Mouse (Mus musculus): Measurements from ENCODE around the gene Prpf4. TPM values are rescaled to one million over a fixed set of nuclear protein-coding genes. Genes with fewer than 3 reads are reported as not detected.

The Prpf4 gene
- polyA plus RNA-seq, 1 experiment from 2014 or later = 18.7 TPM

DNA sequence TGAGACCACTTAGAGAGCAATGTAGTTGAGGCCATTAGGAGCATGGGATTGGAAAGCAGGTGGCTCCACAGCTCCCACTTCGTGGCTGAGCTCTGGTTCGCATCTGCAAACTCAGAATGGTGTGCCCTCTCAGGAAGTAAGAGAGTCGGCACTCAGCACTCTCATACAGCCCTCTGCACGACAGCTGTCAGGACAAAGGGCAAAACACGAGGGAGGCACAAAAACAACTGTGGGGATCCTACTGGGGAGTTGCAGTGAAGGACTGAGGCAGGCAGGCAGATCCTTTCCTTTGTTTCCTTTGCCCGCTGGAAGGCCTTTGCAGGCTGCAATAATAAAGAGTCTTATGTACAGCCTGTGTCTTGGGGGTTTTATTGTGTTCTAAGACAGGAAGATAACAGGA is 15.1 kb upstream of the Prpf4 start:
- no peaks in the 10 kb centered on the region for H3K27me3 ChIP-seq (replicated peaks)
- H3K4me2 ChIP-seq (replicated peaks) = no peak overlapping the region
- no peak overlapping the region for H3K4me3 ChIP-seq (replicated peaks)
- H3K27ac ChIP-seq = no peak overlapping the region
- no peaks in the 10 kb centered on the region for H3K4me1 ChIP-seq (replicated peaks)
- 67% methylated on average over 6 of the region's 6 CpGs for WGBS
- peak; percentile 7; the same call in 1 of the 2 replicates for ATAC-seq
- H3K36me3 ChIP-seq = peaks cover 24% of the 10 kb centered on the region
- no peak overlapping the region for H3K9ac ChIP-seq
- no peaks in the 10 kb centered on the region for H3K9me3 ChIP-seq

DNA sequence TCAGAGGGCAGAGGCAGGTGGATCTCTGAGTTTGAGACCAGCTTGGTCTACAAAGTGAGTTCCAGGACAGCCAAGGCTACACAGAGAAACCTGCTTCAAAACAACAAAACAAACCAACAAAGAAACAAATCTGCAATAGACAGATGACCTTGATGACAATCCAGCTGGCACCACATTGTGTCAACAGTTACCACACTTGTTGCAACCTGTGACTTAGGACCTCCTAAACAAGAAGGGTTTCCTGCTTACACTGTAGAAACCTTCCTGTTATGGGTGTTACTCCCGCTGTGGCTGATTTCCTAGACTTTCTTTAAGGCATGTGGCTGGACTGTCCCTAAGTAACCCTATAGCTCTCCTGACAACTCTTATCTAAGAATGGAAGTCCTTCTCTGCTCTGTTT is 12.8 kb upstream of the Prpf4 start:
- Histone ChIP-seq H3K36me3 (peaks cover 20% of the 10 kb centered on the region), H3K9me3 (no peaks in the 10 kb centered on the region), H3K4me1 (replicated peaks) (no peaks in the 10 kb centered on the region), H3K4me2 (replicated peaks) (no peak overlapping the region), H3K27ac (no peak overlapping the region), H3K9ac (no peak overlapping the region), H3K27me3 (replicated peaks) (no peaks in the 10 kb centered on the region), H3K4me3 (replicated peaks) (no peak overlapping the region)
- ATAC-seq = no peak
- 89% methylated on average over 1 of the region's 1 CpGs for WGBS

DNA sequence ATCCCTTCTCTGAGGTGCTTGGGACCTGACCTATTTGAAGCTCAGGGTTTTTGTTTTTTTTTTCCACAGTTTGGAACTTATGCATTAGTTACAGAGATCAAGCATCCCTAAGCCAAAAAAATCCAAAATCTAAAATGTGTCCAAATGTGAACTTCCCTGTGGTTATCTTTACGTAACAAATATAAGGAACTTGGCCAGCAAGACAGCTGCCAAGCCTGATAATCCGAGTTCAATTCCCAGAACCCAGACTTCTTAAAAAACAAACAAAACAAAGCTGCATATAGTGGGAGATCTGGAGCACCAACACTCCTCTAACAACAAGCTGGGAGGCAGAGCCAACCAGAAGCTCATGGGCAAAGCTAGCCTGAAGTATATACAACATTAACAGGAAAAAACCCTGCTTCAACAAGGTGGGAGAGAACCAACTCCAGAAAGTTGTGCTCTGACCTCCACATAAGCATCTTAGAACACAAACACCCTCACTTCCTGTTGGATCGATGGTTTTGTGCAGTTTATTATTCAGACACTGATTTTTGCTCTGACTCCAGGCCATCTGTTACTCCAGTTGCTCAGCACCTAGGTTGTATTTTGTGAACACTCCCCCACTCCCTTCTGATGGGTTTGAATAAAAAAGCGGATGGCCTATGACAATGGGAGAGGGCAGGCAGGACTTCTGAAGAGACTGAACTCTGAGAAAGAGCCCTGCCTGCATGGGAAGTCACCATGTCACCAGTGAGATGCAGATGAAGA is 10.8 kb upstream of the Prpf4 start:
- H3K9me3 ChIP-seq = no peaks in the 10 kb centered on the region
- 88% methylated on average over 4 of the region's 4 CpGs for WGBS
- no peak overlapping the region for H3K4me3 ChIP-seq (replicated peaks)
- no peaks in the 10 kb centered on the region for H3K4me1 ChIP-seq (replicated peaks)
- H3K27ac ChIP-seq = no peak overlapping the region
- H3K9ac ChIP-seq = no peak overlapping the region
- no peaks in the 10 kb centered on the region for H3K27me3 ChIP-seq (replicated peaks)
- H3K36me3 ChIP-seq = peaks cover 28% of the 10 kb centered on the region
- no peak for ATAC-seq
- H3K4me2 ChIP-seq (replicated peaks) = no peak overlapping the region

DNA sequence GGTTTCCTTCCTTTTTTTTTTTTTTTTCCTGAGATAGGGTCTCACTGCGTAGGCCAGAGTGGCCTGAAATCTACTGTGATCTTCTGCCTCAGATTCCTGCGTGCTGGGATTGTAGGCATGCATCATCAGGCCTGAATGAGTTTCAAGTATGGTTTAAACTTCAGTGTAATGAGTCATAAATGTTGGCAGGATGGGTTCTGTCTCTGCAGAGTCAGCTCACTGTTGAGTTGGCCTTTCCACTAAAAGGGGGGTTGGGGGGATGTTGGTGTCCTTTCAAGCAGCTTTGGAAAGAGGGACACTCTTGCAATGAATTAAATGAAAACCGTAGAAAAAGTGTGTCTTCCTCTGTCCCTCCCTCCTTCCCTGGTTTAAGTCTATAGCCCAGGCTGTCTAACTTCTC is 9.6 kb upstream of the Prpf4 start:
- WGBS = 86% methylated on average over 3 of the region's 3 CpGs
- H3K4me1 ChIP-seq (replicated peaks) = no peaks in the 10 kb centered on the region
- no peak for ATAC-seq
- H3K9me3 ChIP-seq = no peaks in the 10 kb centered on the region
- no peaks in the 10 kb centered on the region for H3K27me3 ChIP-seq (replicated peaks)
- no peak overlapping the region for H3K4me3 ChIP-seq (replicated peaks)
- no peak overlapping the region for H3K4me2 ChIP-seq (replicated peaks)
- H3K36me3 ChIP-seq = peaks cover 30% of the 10 kb centered on the region
- H3K27ac ChIP-seq = no peak overlapping the region
- H3K9ac ChIP-seq = no peak overlapping the region

DNA sequence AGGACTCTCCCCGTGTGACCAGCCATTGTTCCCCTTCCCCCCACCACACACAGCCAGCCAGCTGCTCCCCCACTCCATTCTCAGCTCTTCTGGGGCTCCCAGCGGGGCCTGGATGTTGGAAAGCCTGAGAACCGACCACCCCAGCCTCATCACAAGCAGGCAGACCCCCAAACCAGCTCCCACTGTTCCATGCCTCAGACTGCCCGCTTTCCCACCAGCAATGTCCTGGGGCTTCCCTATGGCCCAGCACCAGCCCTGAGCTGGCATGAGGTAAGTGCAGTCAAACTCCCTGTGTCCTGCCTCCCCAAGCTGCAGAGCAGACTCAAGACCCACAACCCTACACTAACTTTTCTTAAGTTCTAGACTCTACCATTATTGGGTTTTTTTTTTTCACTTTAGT is 2.5 kb upstream of the Prpf4 start:
- Histone ChIP-seq H3K36me3 (peaks cover 10% of the 10 kb centered on the region), H3K9me3 (no peaks in the 10 kb centered on the region), H3K4me1 (replicated peaks) (peaks cover 15% of the 10 kb centered on the region), H3K4me3 (replicated peaks) (no peak overlapping the region), H3K27ac (no peak overlapping the region), H3K4me2 (replicated peaks) (no peak overlapping the region), H3K27me3 (replicated peaks) (no peaks in the 10 kb centered on the region), H3K9ac (no peak overlapping the region)
- 77% methylated on average over 4 of the region's 4 CpGs for WGBS
- ATAC-seq = no peak

DNA sequence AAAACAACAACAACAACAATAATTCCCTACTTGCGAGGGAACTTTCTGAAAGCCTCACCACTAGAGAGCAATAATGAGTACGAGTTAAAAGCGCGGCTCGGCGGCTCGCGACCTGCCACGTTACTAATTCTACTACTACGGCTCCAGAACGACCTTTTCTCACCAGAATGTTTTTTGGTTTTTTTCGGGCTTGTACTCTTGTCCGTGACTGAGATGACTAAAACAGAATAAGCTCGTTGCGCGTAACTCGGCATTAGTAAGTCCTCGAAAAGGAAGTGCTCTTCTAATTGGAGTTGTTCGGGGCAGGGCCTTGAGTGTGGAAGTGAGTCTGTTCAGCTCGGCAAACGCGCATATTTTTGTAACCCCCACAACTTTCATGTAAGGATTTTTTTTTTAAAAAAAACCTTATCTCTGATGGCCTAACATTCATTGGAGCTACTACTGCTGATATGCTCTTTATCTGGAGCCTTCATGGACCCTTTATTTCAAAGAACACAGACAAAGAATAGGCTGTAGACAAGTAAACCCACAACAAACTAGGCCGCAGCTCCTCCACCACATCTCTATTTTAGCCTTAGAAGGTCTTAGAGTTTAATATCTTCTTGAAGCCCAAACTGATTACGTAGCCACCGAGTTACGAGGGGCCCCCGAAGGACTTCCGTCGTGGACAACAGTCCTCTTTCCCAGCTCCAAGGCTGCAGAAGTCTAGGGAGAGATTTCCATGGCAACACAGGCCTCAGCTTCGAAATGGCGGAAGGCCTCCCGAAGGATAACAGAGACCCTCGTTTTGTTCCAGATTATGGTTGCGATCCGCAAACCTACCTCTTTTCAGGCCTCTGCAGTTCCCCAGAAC is 641 bp upstream of the Prpf4 start:
- Histone ChIP-seq H3K36me3 (peaks cover 15% of the 10 kb centered on the region), H3K9me3 (no peaks in the 10 kb centered on the region), H3K27me3 (replicated peaks) (no peaks in the 10 kb centered on the region), H3K9ac (peak overlapping the region; percentile 61), H3K4me3 (replicated peaks) (peak overlapping the region; percentile 74), H3K4me1 (replicated peaks) (peaks cover 15% of the 10 kb centered on the region), H3K4me2 (replicated peaks) (peak overlapping the region; percentile 48), H3K27ac (peak overlapping the region; percentile 76)
- under 1% methylated on average over 35 of the region's 35 CpGs for WGBS
- peak; percentile 71 for ATAC-seq

DNA sequence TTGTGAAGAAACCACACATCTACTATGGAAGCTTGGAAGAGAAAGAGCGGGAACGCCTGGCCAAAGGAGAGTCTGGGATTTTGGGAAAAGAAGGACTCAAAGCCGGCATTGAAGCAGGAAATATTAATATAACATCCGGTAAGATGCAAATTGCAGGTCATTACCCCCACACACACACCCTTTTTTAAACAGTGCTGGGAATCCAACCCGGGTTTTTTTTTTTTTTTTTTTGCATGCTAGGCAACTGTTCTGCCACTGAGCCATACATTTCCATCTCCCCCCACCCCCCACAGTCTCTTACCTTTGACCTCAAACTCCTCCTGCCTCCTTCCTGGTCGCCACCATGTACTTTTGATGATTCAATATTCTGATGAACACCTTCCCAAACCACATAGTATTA is 1.0 kb downstream of the Prpf4 start:
- 0 out of 2 replicates have a peak overlapping the region, but pooled peaks have one; percentile 81 for H3K27ac ChIP-seq
- H3K4me3 ChIP-seq (replicated peaks) = peak overlapping the region; percentile 74
- no peaks in the 10 kb centered on the region for H3K9me3 ChIP-seq
- H3K4me2 ChIP-seq (replicated peaks) = peak overlapping the region; percentile 73
- WGBS = 28% methylated on average over 6 of the region's 6 CpGs
- H3K4me1 ChIP-seq (replicated peaks) = peaks cover 15% of the 10 kb centered on the region
- peak overlapping the region; percentile 87 for H3K9ac ChIP-seq
- no peaks in the 10 kb centered on the region for H3K27me3 ChIP-seq (replicated peaks)
- no peak for ATAC-seq
- peaks cover 25% of the 10 kb centered on the region for H3K36me3 ChIP-seq

DNA sequence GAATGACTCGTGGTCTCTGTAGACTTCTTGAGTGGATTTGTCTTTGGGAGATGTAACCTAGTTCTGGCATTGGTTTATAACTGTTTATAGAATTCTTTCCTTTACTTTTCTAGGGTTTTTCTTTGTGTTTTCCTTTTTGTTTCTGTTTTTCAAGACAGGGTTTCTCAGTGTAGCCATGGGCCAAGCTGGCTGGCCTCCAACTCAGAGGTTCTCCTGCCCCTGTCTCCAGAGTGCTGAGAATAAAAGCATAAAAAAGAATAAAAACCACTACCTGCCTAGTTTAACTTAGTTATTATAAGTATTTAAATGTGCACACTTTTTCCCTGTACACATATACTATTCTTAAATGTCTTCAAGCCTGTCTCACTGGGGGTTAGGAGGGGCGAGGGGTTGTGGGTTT is 1.7 kb downstream of the Prpf4 start:
- H3K9me3 ChIP-seq = no peaks in the 10 kb centered on the region
- H3K27ac ChIP-seq = no peak overlapping the region
- ATAC-seq = no peak
- H3K4me1 ChIP-seq (replicated peaks) = peaks cover 15% of the 10 kb centered on the region
- 86% methylated on average over 2 of the region's 2 CpGs for WGBS
- no peaks in the 10 kb centered on the region for H3K27me3 ChIP-seq (replicated peaks)
- peak overlapping the region; percentile 73; the same call in 1 of the 2 replicates for H3K4me2 ChIP-seq (replicated peaks)
- H3K36me3 ChIP-seq = peaks cover 32% of the 10 kb centered on the region
- 0 out of 2 replicates have a peak overlapping the region, but pooled peaks have one; percentile 74 for H3K4me3 ChIP-seq (replicated peaks)
- H3K9ac ChIP-seq = no peak overlapping the region

DNA sequence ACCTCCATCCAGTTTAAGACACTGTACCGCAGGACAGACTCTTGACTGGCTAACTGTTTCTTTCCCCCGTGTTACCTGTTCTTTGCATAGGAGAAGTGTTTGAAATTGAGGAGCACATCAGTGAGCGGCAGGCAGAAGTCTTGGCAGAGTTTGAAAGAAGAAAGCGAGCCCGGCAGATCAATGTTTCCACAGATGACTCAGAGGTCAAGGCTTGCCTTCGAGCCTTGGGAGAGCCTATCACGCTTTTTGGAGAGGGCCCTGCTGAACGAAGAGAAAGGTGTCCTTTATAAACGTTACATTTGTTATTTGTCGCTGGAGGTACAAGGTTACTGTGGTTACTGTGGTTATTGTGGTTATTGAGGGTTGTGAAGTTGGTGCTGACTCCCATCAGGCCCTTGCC is 3.0 kb downstream of the Prpf4 start:
- no peak overlapping the region for H3K27ac ChIP-seq
- H3K4me3 ChIP-seq (replicated peaks) = no peak overlapping the region
- H3K4me2 ChIP-seq (replicated peaks) = no peak overlapping the region
- H3K27me3 ChIP-seq (replicated peaks) = no peaks in the 10 kb centered on the region
- no peaks in the 10 kb centered on the region for H3K9me3 ChIP-seq
- WGBS = 90% methylated on average over 10 of the region's 10 CpGs
- H3K9ac ChIP-seq = no peak overlapping the region
- peaks cover 41% of the 10 kb centered on the region for H3K36me3 ChIP-seq
- 0 out of 2 replicates have a peak, but pooled peaks cover 9% of the 10 kb centered on the region for H3K4me1 ChIP-seq (replicated peaks)
- no peak for ATAC-seq

DNA sequence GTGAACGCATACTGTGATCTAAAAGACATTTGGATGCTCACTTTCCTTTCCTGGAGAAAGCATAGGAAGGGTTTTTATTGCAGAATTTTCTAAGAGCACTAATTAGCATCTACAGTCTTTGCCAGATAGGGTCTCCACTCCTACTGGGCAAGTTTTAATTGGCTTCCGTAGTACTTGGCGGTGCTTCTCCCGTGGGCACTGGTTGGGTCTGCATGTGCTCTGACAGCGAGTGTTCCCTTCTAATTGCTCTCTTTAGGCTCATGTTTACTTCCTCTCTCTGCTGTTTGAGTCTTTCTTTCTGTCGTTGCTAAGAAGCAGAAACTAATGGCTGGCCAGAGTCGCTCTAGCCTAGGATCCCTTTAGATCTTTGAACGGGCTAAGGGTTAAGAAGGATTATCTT is 9.9 kb downstream of the Prpf4 start:
- Histone ChIP-seq H3K4me1 (replicated peaks) (no peaks in the 10 kb centered on the region), H3K4me3 (replicated peaks) (no peak overlapping the region), H3K36me3 (peaks cover 68% of the 10 kb centered on the region), H3K27ac (no peak overlapping the region), H3K27me3 (replicated peaks) (no peaks in the 10 kb centered on the region), H3K4me2 (replicated peaks) (no peak overlapping the region), H3K9me3 (no peaks in the 10 kb centered on the region), H3K9ac (no peak overlapping the region)
- ATAC-seq = no peak
- 85% methylated on average over 8 of the region's 8 CpGs for WGBS

DNA sequence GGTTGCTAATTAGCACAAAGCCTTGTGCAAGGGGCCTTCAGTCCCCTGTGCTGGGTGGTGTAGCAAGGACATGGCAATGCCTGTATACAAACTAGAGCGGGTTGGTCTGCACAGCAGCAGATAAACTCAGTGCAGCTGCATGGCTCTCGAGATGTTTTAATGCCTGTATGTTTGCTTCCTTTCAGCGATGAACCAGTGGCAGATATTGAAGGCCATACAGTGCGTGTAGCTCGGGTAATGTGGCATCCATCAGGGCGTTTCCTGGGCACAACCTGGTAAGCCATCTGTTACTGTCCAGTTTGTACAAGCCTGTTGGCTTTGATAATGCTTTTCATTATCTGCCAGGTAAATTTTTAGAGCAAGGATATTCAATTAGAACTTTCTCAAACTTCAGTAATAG is 10.5 kb downstream of the Prpf4 start:
- H3K9me3 ChIP-seq = no peaks in the 10 kb centered on the region
- no peak for ATAC-seq
- 95% methylated on average over 6 of the region's 6 CpGs for WGBS
- no peak overlapping the region for H3K27ac ChIP-seq
- no peaks in the 10 kb centered on the region for H3K27me3 ChIP-seq (replicated peaks)
- peaks cover 69% of the 10 kb centered on the region for H3K36me3 ChIP-seq
- H3K4me1 ChIP-seq (replicated peaks) = no peaks in the 10 kb centered on the region
- no peak overlapping the region for H3K9ac ChIP-seq
- H3K4me2 ChIP-seq (replicated peaks) = no peak overlapping the region
- H3K4me3 ChIP-seq (replicated peaks) = no peak overlapping the region

DNA sequence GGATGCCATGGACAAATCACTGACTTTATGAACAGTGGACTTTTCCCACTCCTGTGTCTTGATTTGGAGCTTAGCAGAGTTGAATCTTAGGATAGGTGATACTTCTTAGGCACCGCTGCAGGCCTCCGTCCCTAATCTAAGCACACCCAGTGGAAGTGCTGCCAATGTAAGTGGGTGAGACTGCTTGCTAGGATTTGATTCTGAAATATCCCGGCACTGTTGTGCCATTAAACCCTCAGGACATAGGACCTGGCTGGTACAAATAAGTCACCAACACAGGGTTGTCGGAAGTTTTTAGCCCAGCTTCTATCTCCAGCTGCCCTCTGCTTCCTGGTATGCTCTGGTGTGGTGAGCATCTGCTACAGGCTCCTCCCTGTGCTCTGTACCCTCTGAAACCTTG is 17.3 kb downstream of the Prpf4 start:
- WGBS = 87% methylated on average over 4 of the region's 4 CpGs
- no peak overlapping the region for H3K4me2 ChIP-seq (replicated peaks)
- no peaks in the 10 kb centered on the region for H3K27me3 ChIP-seq (replicated peaks)
- no peak for ATAC-seq
- H3K9ac ChIP-seq = no peak overlapping the region
- no peak overlapping the region for H3K27ac ChIP-seq
- H3K9me3 ChIP-seq = no peaks in the 10 kb centered on the region
- no peaks in the 10 kb centered on the region for H3K4me1 ChIP-seq (replicated peaks)
- H3K4me3 ChIP-seq (replicated peaks) = no peak overlapping the region
- peaks cover 22% of the 10 kb centered on the region for H3K36me3 ChIP-seq

Data from intestine, embryonic 15.5 days (tissue).